Mouse (Mus musculus): ENCODE data around the gene Psmd14. TPM values are rescaled to one million over a fixed set of nuclear protein-coding genes. Genes with fewer than 3 reads are reported as not detected.

Psmd14 gene
- polyA plus RNA-seq, 1 experiment from 2014 or later, result 171 TPM

- no peak for ATAC-seq
- 14% methylated on average over 11 of the region's 11 CpGs for WGBS
- Histone ChIP-seq H3K4me3 (ENCODE audit: low read length) (no peak within 1 kb of the TSS; the same call in 1 of the 2 replicates), H3K36me3 (ENCODE audit: control insufficient read depth, insufficient read depth, low read length) (no peaks in the 10 kb centered on the region), H3K9me3 (ENCODE audit: control insufficient read depth, low read length) (no peaks in the 10 kb centered on the region), H3K27ac (ENCODE audit: low read length) (no peak within 1 kb of the TSS), H3K4me1 (ENCODE audit: control insufficient read depth, insufficient read depth, low read length) (peaks cover 4% of the 10 kb centered on the region; the same call in 1 of the 2 replicates), H3K9ac (ENCODE audit: low read depth, low read length) (no peak within 1 kb of the TSS), H3K4me2 (ENCODE audit: low read depth, low read length) (0 out of 2 replicates have a peak within 1 kb of the TSS, but pooled peaks have one; percentile 6), H3K27me3 (replicated peaks; ENCODE audit: control insufficient read depth, insufficient read depth, low read length) (peaks cover 31% of the 10 kb centered on the region)
Observed at GRCm38 (mm10) chr2:61802656-61803251, 91.3 kb downstream of the Psmd14 start, which contains the start of gene Tbr1. Gene Tbr1, plus strand, starts transcription at chr2:61802930.

GRCm38 (mm10) chr2:61803443-61804367 lies 92.2 kb downstream of the Psmd14 start:
- Histone ChIP-seq H3K4me2 (ENCODE audit: low read depth, low read length) (0 out of 2 replicates have a peak overlapping the region, but pooled peaks have one; percentile 6), H3K4me1 (ENCODE audit: control insufficient read depth, insufficient read depth, low read length) (peaks cover 4% of the 10 kb centered on the region; the same call in 1 of the 2 replicates), H3K9ac (ENCODE audit: low read depth, low read length) (no peak overlapping the region), H3K27me3 (replicated peaks; ENCODE audit: control insufficient read depth, insufficient read depth, low read length) (peaks cover 34% of the 10 kb centered on the region), H3K9me3 (ENCODE audit: control insufficient read depth, low read length) (no peaks in the 10 kb centered on the region), H3K27ac (ENCODE audit: low read length) (no peak overlapping the region), H3K4me3 (ENCODE audit: low read length) (no peak overlapping the region; the same call in 1 of the 2 replicates), H3K36me3 (ENCODE audit: control insufficient read depth, insufficient read depth, low read length) (no peaks in the 10 kb centered on the region)
- peak; percentile 27; the same call in 1 of the 2 replicates for ATAC-seq
- 4% methylated on average over 29 of the region's 29 CpGs for whole genome bisulfite sequencing

DNA sequence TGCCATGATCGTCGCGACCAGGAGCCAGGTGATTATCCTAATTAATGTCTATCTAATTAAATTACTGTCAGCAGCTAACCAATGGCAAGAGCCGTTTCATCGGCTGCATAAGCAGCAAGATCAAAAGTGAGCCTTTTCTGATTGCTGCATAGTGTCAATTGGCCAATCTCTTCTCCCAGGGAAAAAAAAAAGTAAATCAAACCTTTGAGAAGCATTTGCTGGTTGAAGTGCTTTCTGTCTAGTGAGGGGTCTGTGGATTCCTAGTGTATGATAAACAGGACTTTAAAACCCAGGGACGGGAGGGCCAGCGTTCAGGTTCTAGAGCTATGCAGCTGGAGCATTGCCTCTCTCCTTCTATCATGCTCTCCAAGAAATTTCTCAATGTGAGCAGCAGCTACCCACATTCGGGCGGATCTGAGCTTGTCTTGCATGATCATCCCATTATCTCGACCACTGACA lies 92.9 kb downstream of the Psmd14 start:
- Histone ChIP-seq H3K27me3 (replicated peaks; ENCODE audit: control insufficient read depth, insufficient read depth, low read length) (peaks cover 40% of the 10 kb centered on the region), H3K27ac (ENCODE audit: low read length) (no peak overlapping the region), H3K9ac (ENCODE audit: low read depth, low read length) (no peak overlapping the region), H3K4me3 (ENCODE audit: low read length) (no peak overlapping the region), H3K4me1 (ENCODE audit: control insufficient read depth, insufficient read depth, low read length) (peaks cover 4% of the 10 kb centered on the region; the same call in 1 of the 2 replicates), H3K4me2 (ENCODE audit: low read depth, low read length) (no peak overlapping the region), H3K9me3 (ENCODE audit: control insufficient read depth, low read length) (no peaks in the 10 kb centered on the region), H3K36me3 (ENCODE audit: control insufficient read depth, insufficient read depth, low read length) (no peaks in the 10 kb centered on the region)
- no peak for ATAC-seq
- 2% methylated on average over 10 of the region's 10 CpGs for WGBS

DNA sequence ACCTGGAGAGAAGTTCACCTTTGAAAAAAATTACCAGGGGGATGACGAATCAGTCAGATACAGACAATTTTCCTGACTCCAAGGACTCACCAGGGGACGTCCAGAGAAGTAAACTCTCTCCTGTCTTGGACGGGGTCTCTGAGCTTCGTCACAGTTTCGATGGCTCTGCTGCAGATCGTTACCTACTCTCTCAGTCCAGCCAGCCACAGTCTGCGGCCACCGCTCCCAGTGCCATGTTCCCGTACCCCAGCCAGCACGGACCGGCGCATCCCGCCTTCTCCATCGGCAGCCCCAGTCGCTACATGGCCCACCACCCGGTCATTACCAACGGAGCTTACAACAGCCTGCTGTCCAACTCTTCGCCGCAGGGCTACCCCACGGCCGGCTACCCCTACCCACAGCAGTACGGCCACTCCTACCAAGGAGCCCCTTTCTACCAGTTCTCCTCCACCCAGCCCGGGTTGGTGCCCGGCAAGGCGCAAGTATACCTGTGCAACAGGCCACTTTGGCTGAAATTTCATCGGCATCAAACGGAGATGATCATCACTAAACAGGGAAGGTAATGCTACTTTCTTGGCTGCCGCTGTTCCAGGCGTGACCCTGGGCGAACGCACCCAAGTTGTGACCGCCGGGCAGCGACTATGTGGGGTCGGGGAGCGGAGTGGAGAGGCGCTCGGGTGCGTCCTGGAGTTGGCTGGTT lies 93.5 kb downstream of the Psmd14 start:
- Histone ChIP-seq H3K9me3 (ENCODE audit: control insufficient read depth, low read length) (no peaks in the 10 kb centered on the region), H3K27ac (ENCODE audit: low read length) (no peak overlapping the region), H3K4me1 (ENCODE audit: control insufficient read depth, insufficient read depth, low read length) (peaks cover 4% of the 10 kb centered on the region; the same call in 1 of the 2 replicates), H3K4me3 (ENCODE audit: low read length) (no peak overlapping the region), H3K9ac (ENCODE audit: low read depth, low read length) (no peak overlapping the region), H3K27me3 (replicated peaks; ENCODE audit: control insufficient read depth, insufficient read depth, low read length) (peaks cover 44% of the 10 kb centered on the region), H3K4me2 (ENCODE audit: low read depth, low read length) (no peak overlapping the region), H3K36me3 (ENCODE audit: control insufficient read depth, insufficient read depth, low read length) (no peaks in the 10 kb centered on the region)
- ATAC-seq, result peak; percentile 26; the same call in 1 of the 2 replicates
- WGBS, result 1% methylated on average over 39 of the region's 39 CpGs

GRCm38 (mm10) chr2:61805541-61806345 lies 94.2 kb downstream of the Psmd14 start:
- Histone ChIP-seq H3K9me3 (ENCODE audit: control insufficient read depth, low read length) (no peaks in the 10 kb centered on the region), H3K9ac (ENCODE audit: low read depth, low read length) (no peak overlapping the region), H3K4me2 (ENCODE audit: low read depth, low read length) (no peak overlapping the region), H3K27ac (ENCODE audit: low read length) (no peak overlapping the region), H3K4me3 (ENCODE audit: low read length) (no peak overlapping the region), H3K4me1 (ENCODE audit: control insufficient read depth, insufficient read depth, low read length) (peaks cover 4% of the 10 kb centered on the region; the same call in 1 of the 2 replicates), H3K36me3 (ENCODE audit: control insufficient read depth, insufficient read depth, low read length) (no peaks in the 10 kb centered on the region), H3K27me3 (replicated peaks; ENCODE audit: control insufficient read depth, insufficient read depth, low read length) (peaks cover 50% of the 10 kb centered on the region)
- no peak for ATAC-seq
- 1% methylated on average over 39 of the region's 39 CpGs for WGBS

- H3K4me3 ChIP-seq (ENCODE audit: low read length), result no peak overlapping the region
- H3K4me2 ChIP-seq (ENCODE audit: low read depth, low read length), result no peak overlapping the region
- H3K27ac ChIP-seq (ENCODE audit: low read length), result no peak overlapping the region
- no peaks in the 10 kb centered on the region for H3K36me3 ChIP-seq (ENCODE audit: control insufficient read depth, insufficient read depth, low read length)
- peaks cover 52% of the 10 kb centered on the region for H3K27me3 ChIP-seq (replicated peaks; ENCODE audit: control insufficient read depth, insufficient read depth, low read length)
- peaks cover 4% of the 10 kb centered on the region; the same call in 1 of the 2 replicates for H3K4me1 ChIP-seq (ENCODE audit: control insufficient read depth, insufficient read depth, low read length)
- no peak overlapping the region for H3K9ac ChIP-seq (ENCODE audit: low read depth, low read length)
- no peaks in the 10 kb centered on the region for H3K9me3 ChIP-seq (ENCODE audit: control insufficient read depth, low read length)
- 9% methylated on average over 3 of the region's 3 CpGs for WGBS
- no peak for ATAC-seq
Observed at GRCm38 (mm10) chr2:61806346-61806825, 94.9 kb downstream of the Psmd14 start.

DNA sequence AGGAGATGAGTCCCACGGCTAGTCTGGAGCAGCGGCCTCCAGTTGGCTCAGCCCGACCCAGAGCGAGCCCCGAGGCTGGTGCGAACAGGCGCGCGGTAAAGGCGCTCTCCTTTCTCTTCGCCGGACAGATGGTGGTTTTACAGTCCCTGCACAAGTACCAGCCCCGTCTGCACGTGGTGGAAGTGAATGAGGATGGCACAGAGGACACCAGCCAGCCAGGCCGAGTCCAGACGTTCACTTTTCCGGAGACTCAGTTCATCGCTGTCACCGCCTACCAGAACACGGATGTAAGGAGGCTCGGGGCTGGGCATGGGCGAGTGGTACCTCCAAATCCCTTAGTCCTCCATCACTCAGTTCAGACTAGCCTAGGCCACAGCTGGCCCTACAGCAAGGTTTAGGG lies 95.7 kb downstream of the Psmd14 start:
- H3K4me2 ChIP-seq (ENCODE audit: low read depth, low read length), result no peak overlapping the region

GRCm38 (mm10) chr2:61807781-61808180 lies 96.3 kb downstream of the Psmd14 start:
- 19% methylated on average over 2 of the region's 2 CpGs for whole genome bisulfite sequencing
- no peaks in the 10 kb centered on the region for H3K36me3 ChIP-seq (ENCODE audit: control insufficient read depth, insufficient read depth, low read length)
- H3K4me1 ChIP-seq (ENCODE audit: control insufficient read depth, insufficient read depth, low read length), result peaks cover 16% of the 10 kb centered on the region; the same call in 1 of the 2 replicates
- no peaks in the 10 kb centered on the region for H3K9me3 ChIP-seq (ENCODE audit: control insufficient read depth, low read length)
- no peak overlapping the region for H3K27ac ChIP-seq (ENCODE audit: low read length)
- no peak overlapping the region for H3K4me2 ChIP-seq (ENCODE audit: low read depth, low read length)
- no peak overlapping the region for H3K9ac ChIP-seq (ENCODE audit: low read depth, low read length)
- peaks cover 59% of the 10 kb centered on the region for H3K27me3 ChIP-seq (replicated peaks; ENCODE audit: control insufficient read depth, insufficient read depth, low read length)
- H3K4me3 ChIP-seq (ENCODE audit: low read length), result no peak overlapping the region
- no peak for ATAC-seq

More for the DNA sequence above, 95.7 kb downstream of the Psmd14 start:
- under 1% methylated on average over 22 of the region's 22 CpGs for WGBS
- H3K27ac ChIP-seq (ENCODE audit: low read length), result no peak overlapping the region
- H3K36me3 ChIP-seq (ENCODE audit: control insufficient read depth, insufficient read depth, low read length), result no peaks in the 10 kb centered on the region
- H3K4me3 ChIP-seq (ENCODE audit: low read length), result no peak overlapping the region
- peaks cover 58% of the 10 kb centered on the region for H3K27me3 ChIP-seq (replicated peaks; ENCODE audit: control insufficient read depth, insufficient read depth, low read length)
- no peaks in the 10 kb centered on the region for H3K9me3 ChIP-seq (ENCODE audit: control insufficient read depth, low read length)
- no peak for ATAC-seq
- no peak overlapping the region for H3K9ac ChIP-seq (ENCODE audit: low read depth, low read length)
- H3K4me1 ChIP-seq (ENCODE audit: control insufficient read depth, insufficient read depth, low read length), result peaks cover 12% of the 10 kb centered on the region; the same call in 1 of the 2 replicates

All from intestine, embryonic 16.5 days (tissue).